Comparison of ENCODE assay signal across 17 mouse cellular contexts in genomic region chr7:80557161-80557560, GRCm38 (mm10). TPM values are rescaled to one million over a fixed set of nuclear protein-coding genes. Genes with fewer than 3 reads are reported as not detected.
DNase-seq lines count a peak whose midpoint lies in the region; ATAC-seq lines count a peak whose summit lies in the region.
"Had no signal": no experiment of that assay in that cellular context is flagged by ENCODE, and none has a peak within 500 bp of the region (broad histone marks: within the 10 kb centered on the region; RNA-seq: fewer than 3 reads in every experiment).

No protein-coding gene starts in this region.

- H3K36me3 ChIP-seq in forebrain, embryonic 11.5 days (ENCODE audit: control insufficient read depth, insufficient read depth, low read length): no peaks in the 10 kb centered on the region
- H3K36me3 ChIP-seq: embryonic facial prominence, embryonic 12.5 days; heart, embryonic 13.5 days; hindbrain, embryonic 13.5 days had no signal

- no peak overlapping the region for H3K4me3 ChIP-seq in forebrain, embryonic 11.5 days (ENCODE audit: low read depth, low read length)
- H3K4me3 ChIP-seq: embryonic facial prominence, embryonic 12.5 days; forebrain, embryonic 13.5 days; heart, embryonic 13.5 days; hindbrain, embryonic 13.5 days had no signal

- 90% methylated on average over 4 of the region's 4 CpGs for WGBS in forebrain, embryonic 11.5 days

- H3K9me3 ChIP-seq in forebrain, embryonic 11.5 days (ENCODE audit: control insufficient read depth, low read length): no peaks in the 10 kb centered on the region
- H3K9me3 ChIP-seq: embryonic facial prominence, embryonic 12.5 days; forebrain, embryonic 13.5 days; heart, embryonic 13.5 days; hindbrain, embryonic 13.5 days had no signal

- no peaks in the 10 kb centered on the region for H3K27me3 ChIP-seq in forebrain, embryonic 11.5 days (ENCODE audit: control insufficient read depth, insufficient read depth, low read length)
- H3K27me3 ChIP-seq: embryonic facial prominence, embryonic 12.5 days; forebrain, embryonic 13.5 days; heart, embryonic 13.5 days; hindbrain, embryonic 13.5 days had no signal

- no peak overlapping the region for H3K9ac ChIP-seq in forebrain, embryonic 11.5 days (ENCODE audit: low read length)
- H3K9ac ChIP-seq: embryonic facial prominence, embryonic 12.5 days; forebrain, embryonic 13.5 days; forebrain, postnatal 0 days; heart, embryonic 13.5 days; hindbrain, embryonic 13.5 days had no signal

- no peaks in the 10 kb centered on the region for H3K4me1 ChIP-seq in forebrain, embryonic 11.5 days (replicated peaks; ENCODE audit: control insufficient read depth, insufficient read depth, low read length)
- H3K4me1 ChIP-seq: forebrain, embryonic 13.5 days; hindbrain, embryonic 13.5 days had no signal

- no peak for ATAC-seq in forebrain, embryonic 11.5 days (replicated peaks; ENCODE audit: low FRiP score)
- ATAC-seq: forebrain, embryonic 13.5 days; forebrain, postnatal 0 days; hindbrain, postnatal 0 days had no signal

- no peak overlapping the region for H3K27ac ChIP-seq in forebrain, embryonic 11.5 days (ENCODE audit: low read depth, low read length)
- H3K27ac ChIP-seq: embryonic facial prominence, embryonic 12.5 days; forebrain, embryonic 13.5 days; hindbrain, embryonic 13.5 days; hindbrain, postnatal 0 days had no signal

- DNase-seq in adrenal gland, postnatal 14 days: peak; percentile 48
- DNase-seq in adrenal gland, adult 2 months: no peak
- DNase-seq in kidney, adult 18-20 months: peak; percentile 18
- no peak for DNase-seq in kidney, postnatal 14 days
- peak; percentile 27 to 36 for DNase-seq in kidney, postnatal 36 days
- no peak for DNase-seq in kidney, postnatal 4 days
- DNase-seq in forebrain, embryonic 11.5 days (ENCODE audit: low spot score): no peak
- DNase-seq: cerebellum, adult 11-12 months; cerebellum, adult 9-10 months; cerebellum, postnatal 25 days; forebrain, postnatal 0 days; gastrocnemius, postnatal 14 days had no signal

- no peak overlapping the region for H3K4me2 ChIP-seq in forebrain, embryonic 11.5 days (ENCODE audit: low read depth, low read length, severe bottlenecking)
- H3K4me2 ChIP-seq: embryonic facial prominence, embryonic 12.5 days; forebrain, embryonic 13.5 days; heart, embryonic 13.5 days; hindbrain, embryonic 13.5 days had no signal

RNA-seq across cellular contexts. Expression of gene Blm, which starts 22.2 kb away (rescaled TPM):
- 6.0 and 6.4 TPM in 2 replicates for total RNA-seq in adrenal gland, postnatal 14 days (2021)
- total RNA-seq in adrenal gland, adult 2 months (2021): 1 to 10 TPM; 2.0 to 3.1 TPM
- polyA plus RNA-seq in adrenal gland, adult 2 months (2012; rRNA removed): 0.16 and 0.17 TPM in 2 replicates
- polyA plus RNA-seq in forebrain, embryonic 11.5 days (2014; fragmentation: Nextera tagmentation; extraction: Ambion mirVana): 50.4 and 53.0 TPM in 2 replicates

Comparison
In these comparisons a context has a peak if more than half of its experiments do, and no peak if none do; other contexts are left out.
1. DNase-seq: peak in adrenal gland, postnatal 14 days (single experiment), kidney, adult 18-20 months (single experiment) and kidney, postnatal 36 days (2 of 2); none in adrenal gland, adult 2 months (single experiment), kidney, postnatal 14 days (single experiment), kidney, postnatal 4 days (0 of 2) and forebrain, embryonic 11.5 days (single experiment).